Mouse (Mus musculus): ENCODE measurements around the gene Grsf1.

Gene Grsf1

DNA sequence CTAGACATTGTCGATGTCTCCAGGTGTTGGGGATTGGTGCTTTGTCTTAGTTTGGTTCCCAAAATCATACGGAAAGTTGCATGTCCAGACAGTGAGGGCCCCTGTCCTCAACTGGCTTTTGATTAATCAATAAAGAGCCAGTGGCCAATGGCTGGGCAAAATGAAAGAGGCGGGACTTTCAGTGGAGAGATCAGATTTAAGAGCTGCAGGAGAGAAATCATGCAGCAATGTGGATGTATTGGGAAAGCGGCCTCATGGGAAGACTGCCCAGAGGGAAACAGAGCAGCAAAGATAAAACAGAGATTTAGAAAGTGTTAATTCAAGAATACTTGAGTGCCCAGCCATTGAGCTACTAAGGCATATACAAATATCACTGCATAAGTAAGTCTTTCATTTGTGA, 16.6 kb upstream of the Grsf1 start:
- no peaks in the 10 kb centered on the region for H3K36me3 ChIP-seq (ENCODE audit: insufficient read depth, low read length)
- peaks cover 16% of the 10 kb centered on the region for H3K4me1 ChIP-seq (replicated peaks; ENCODE audit: low read depth, low read length)
- H3K4me3 ChIP-seq (replicated peaks; ENCODE audit: low read length): no peak overlapping the region
- H3K9me3 ChIP-seq (ENCODE audit: low read length): no peaks in the 10 kb centered on the region
- TF ChIP-seq POU5F1 (IDR thresholded peaks at IDR 0.05; ENCODE audit: borderline replicate concordance, low read length) (no peak), CTCF (conservative IDR thresholded peaks at IDR 0.05; ENCODE audit: low read length) (no peak), NANOG (IDR thresholded peaks at IDR 0.05; ENCODE audit: borderline replicate concordance, low read length) (no peak)
- no peaks in the 10 kb centered on the region for H3K27me3 ChIP-seq (ENCODE audit: insufficient read depth, low read length)

DNA sequence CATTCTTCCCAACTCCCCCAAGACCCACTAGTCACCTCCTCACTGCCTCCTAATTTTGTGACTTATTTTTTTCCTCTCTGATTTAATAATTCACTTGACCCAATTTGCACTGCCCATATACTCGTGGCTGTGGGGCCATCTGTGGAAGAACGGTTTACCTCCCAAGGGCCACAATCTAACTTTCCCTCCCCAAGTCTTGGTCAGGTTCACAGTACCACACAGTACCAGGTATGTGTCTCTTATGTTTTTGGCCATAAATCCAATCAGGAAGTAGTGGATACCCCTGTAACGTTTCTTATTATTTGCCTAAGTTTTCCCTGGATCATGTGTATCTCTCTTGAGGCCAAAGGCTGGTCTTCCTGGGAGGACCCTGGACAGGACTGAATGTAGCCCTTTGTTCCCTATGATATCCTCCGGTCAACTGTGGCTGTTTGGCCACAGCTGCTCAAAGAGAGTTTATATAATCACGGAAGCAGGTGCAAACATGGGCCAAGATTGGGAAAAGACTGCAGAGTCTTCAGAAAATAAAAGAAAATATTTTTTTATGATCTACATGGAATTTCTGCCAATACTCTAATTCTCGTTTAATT, 15.6 kb upstream of the Grsf1 start:
- no peaks in the 10 kb centered on the region; the same call in 1 of the 2 replicates for H3K27me3 ChIP-seq (ENCODE audit: insufficient read depth, low read length)
- H3K9me3 ChIP-seq (ENCODE audit: low read length): no peaks in the 10 kb centered on the region
- no peak for TF ChIP-seq POU5F1 (IDR thresholded peaks at IDR 0.05; ENCODE audit: borderline replicate concordance, low read length)
- no peak for TF ChIP-seq CTCF (conservative IDR thresholded peaks at IDR 0.05; ENCODE audit: low read length)
- no peak for TF ChIP-seq NANOG (IDR thresholded peaks at IDR 0.05; ENCODE audit: borderline replicate concordance, low read length)
- H3K4me1 ChIP-seq (replicated peaks; ENCODE audit: low read depth, low read length): peaks cover 16% of the 10 kb centered on the region
- H3K4me3 ChIP-seq (replicated peaks; ENCODE audit: low read length): no peak overlapping the region
- no peaks in the 10 kb centered on the region for H3K36me3 ChIP-seq (ENCODE audit: insufficient read depth, low read length)

DNA sequence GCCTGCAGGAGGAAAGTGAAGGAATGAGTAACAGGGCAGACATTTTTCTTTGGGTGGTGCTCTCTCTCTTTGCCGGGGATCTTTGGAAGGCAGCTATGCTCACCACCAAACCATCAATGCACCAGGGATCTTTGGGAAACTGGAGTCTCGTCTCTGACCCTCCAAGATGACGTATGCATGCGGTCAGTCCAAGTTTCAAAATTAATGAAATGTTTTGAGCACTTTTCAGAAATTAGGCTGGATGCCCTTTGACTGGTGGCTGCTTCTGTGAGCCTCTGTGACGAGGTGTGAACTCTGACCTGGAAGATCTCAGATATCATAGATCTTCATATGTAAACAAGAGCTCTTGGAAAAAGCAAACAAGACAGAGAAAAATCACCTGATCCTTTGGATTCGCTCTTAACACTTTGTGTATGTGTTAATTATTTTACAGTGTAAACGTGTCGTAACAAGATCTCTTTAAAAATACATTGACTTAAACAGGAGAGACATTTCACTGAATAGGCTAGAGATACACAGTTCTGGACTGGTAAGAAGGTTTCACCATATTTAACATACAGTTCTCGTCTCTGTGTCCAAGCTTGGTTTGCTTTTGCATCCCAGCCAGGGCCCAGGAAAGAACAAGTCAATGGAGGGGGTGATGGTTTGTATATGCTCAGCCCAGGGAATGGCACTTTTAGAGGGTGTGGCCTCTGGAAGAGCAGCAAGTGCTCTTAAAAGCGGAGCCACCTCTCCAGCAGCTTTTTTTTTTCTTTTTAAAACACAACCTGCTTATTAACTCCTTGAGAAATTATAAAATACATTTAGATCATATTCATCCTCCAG, 14.9 kb upstream of the Grsf1 start:
- H3K4me1 ChIP-seq (replicated peaks; ENCODE audit: low read depth, low read length): peaks cover 20% of the 10 kb centered on the region
- H3K9me3 ChIP-seq (ENCODE audit: low read length): no peaks in the 10 kb centered on the region
- no peaks in the 10 kb centered on the region for H3K36me3 ChIP-seq (ENCODE audit: insufficient read depth, low read length)
- H3K4me3 ChIP-seq (replicated peaks; ENCODE audit: low read length): no peak overlapping the region
- H3K27me3 ChIP-seq (ENCODE audit: insufficient read depth, low read length): no peaks in the 10 kb centered on the region; the same call in 1 of the 2 replicates
- TF ChIP-seq CTCF (conservative IDR thresholded peaks at IDR 0.05; ENCODE audit: low read length) (no peak), NANOG (IDR thresholded peaks at IDR 0.05; ENCODE audit: borderline replicate concordance, low read length) (no peak), POU5F1 (IDR thresholded peaks at IDR 0.05; ENCODE audit: borderline replicate concordance, low read length) (no peak)

DNA sequence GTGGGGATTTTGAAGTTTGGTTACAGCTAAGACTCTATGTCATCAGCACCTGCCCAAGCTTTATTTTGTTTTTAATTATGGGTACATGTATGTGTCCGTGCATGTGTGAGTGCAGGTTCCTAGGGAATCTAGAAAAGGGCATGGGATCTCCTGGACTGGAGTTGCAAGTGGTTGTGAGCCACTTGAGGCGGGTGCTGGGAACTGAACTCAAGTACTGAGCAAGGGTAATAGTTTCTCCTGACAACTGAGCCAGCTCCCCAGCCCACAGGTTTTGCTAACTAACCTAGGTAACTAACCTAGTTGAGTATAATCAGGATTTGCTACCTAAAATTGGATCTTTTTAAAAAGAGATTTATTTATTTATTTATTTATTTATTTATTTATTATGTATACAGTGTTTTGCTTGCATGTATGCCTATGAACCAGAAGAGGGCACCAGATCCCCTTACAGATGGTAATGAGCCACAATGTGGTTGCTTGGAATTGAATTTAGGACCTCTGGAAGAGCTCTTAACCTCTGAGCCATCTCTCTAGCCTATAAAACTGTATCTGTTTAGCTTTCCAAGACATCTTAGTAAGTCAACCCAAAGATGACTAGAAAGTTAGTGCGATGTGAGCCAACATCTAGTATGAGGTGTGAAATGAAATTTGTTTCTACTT, 13.4 kb upstream of the Grsf1 start:
- H3K36me3 ChIP-seq (ENCODE audit: insufficient read depth, low read length): no peaks in the 10 kb centered on the region
- peaks cover 35% of the 10 kb centered on the region for H3K4me1 ChIP-seq (replicated peaks; ENCODE audit: low read depth, low read length)

DNA sequence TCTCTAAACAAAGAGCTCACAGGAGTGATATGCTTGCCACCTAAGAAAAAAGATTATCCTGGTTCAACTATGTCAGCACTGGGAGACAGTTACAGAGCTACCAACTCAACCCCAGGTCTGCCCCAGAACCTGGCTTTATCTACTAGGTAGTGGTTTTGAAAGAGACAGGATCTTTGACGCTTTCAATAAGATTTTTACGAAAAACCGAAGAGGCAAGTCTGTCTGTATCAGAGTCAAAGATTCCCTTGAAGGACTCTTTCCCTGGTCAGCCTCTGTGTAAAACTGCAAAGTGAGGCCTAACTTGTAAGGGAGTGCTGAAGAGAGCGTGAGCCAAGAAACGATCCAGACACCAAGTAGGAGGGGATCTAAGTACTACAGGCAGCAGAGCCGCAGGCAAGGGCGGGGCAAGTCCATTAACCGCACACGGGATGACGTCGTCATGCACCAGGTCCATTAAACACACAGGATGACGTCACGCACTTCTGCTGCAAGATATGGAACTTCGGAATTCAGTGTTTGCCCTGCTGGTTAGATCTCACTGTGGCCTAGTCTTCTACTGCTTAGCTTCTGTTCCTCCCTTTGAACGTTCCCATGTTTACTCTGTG, 12.7 kb upstream of the Grsf1 start:
- no peaks in the 10 kb centered on the region for H3K9me3 ChIP-seq (ENCODE audit: low read length)
- TF ChIP-seq CTCF (conservative IDR thresholded peaks at IDR 0.05; ENCODE audit: low read length) (no peak), POU5F1 (IDR thresholded peaks at IDR 0.05; ENCODE audit: borderline replicate concordance, low read length) (no peak), NANOG (IDR thresholded peaks at IDR 0.05; ENCODE audit: borderline replicate concordance, low read length) (no peak)

More for the DNA sequence above, 13.4 kb upstream of the Grsf1 start:
- Histone ChIP-seq H3K9me3 (ENCODE audit: low read length) (no peaks in the 10 kb centered on the region), H3K4me3 (replicated peaks; ENCODE audit: low read length) (peak overlapping the region; percentile 20; the same call in 1 of the 2 replicates), H3K27me3 (ENCODE audit: insufficient read depth, low read length) (no peaks in the 10 kb centered on the region; the same call in 1 of the 2 replicates)
- TF ChIP-seq POU5F1 (IDR thresholded peaks at IDR 0.05; ENCODE audit: borderline replicate concordance, low read length): no peak
- TF ChIP-seq CTCF (conservative IDR thresholded peaks at IDR 0.05; ENCODE audit: low read length): peak; percentile 51

DNA sequence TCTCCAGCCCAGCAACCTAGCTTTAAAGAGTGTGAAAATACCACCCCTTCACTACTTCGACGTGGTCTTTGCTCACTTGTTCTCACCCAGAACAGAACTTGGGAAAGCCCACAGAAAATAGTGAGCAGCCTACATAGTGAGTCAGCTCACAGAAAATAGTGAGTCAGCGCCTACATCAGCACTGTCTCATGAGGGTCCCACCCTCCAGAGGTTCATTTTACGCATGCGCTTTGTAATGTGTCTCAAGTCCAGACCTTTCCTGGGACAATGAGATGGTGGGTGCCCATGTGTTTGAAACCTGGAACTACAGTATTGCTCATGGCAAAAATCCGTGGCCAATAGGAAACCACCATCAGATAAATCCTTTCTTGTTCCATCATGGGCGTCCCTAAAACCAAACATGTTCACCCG, 12.0 kb upstream of the Grsf1 start:
- Histone ChIP-seq H3K9me3 (ENCODE audit: low read length) (no peaks in the 10 kb centered on the region), H3K4me1 (replicated peaks; ENCODE audit: low read depth, low read length) (peaks cover 49% of the 10 kb centered on the region), H3K36me3 (ENCODE audit: insufficient read depth, low read length) (no peaks in the 10 kb centered on the region), H3K27me3 (ENCODE audit: insufficient read depth, low read length) (peaks cover 2% of the 10 kb centered on the region; the same call in 1 of the 2 replicates), H3K4me3 (replicated peaks; ENCODE audit: low read length) (no peak overlapping the region)
- TF ChIP-seq POU5F1 (IDR thresholded peaks at IDR 0.05; ENCODE audit: borderline replicate concordance, low read length) (no peak), NANOG (IDR thresholded peaks at IDR 0.05; ENCODE audit: borderline replicate concordance, low read length) (no peak)

More for the DNA sequence above, 12.7 kb upstream of the Grsf1 start:
- Histone ChIP-seq H3K27me3 (ENCODE audit: insufficient read depth, low read length) (no peaks in the 10 kb centered on the region; the same call in 1 of the 2 replicates), H3K4me3 (replicated peaks; ENCODE audit: low read length) (peak overlapping the region; percentile 20), H3K36me3 (ENCODE audit: insufficient read depth, low read length) (no peaks in the 10 kb centered on the region), H3K4me1 (replicated peaks; ENCODE audit: low read depth, low read length) (peaks cover 42% of the 10 kb centered on the region)

DNA sequence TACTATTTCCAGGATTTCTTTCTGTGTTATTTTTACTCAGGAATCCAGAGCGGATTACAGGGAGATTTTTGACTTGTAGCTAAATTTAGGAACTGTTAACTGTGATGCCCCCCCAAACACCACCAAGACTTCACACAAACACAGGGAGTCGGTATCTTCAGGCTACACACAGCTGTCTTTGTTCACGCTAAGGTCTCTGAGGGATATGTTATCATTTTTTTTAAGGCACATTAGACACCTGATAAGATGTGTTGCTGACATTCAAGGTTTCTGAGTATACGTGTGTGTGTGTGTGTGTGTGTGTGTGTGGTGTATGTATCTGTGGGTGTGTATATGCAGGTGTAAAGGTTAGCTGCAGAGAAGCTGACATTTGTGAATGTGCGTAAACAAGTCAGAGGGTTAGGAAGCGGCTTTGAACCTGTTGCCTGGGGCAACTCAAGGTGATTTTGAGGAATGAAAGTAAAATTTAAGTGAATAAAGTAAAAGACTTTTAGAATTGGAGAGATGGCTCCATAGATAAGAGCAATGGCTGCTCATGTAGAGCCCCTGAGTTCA, 9.9 kb upstream of the Grsf1 start:
- Histone ChIP-seq H3K36me3 (ENCODE audit: insufficient read depth, low read length) (no peaks in the 10 kb centered on the region), H3K27me3 (ENCODE audit: insufficient read depth, low read length) (peaks cover 10% of the 10 kb centered on the region), H3K4me3 (replicated peaks; ENCODE audit: low read length) (peak overlapping the region; percentile 32), H3K9me3 (ENCODE audit: low read length) (no peaks in the 10 kb centered on the region), H3K4me1 (replicated peaks; ENCODE audit: low read depth, low read length) (peaks cover 62% of the 10 kb centered on the region)
- TF ChIP-seq CTCF (conservative IDR thresholded peaks at IDR 0.05; ENCODE audit: low read length) (no peak), NANOG (IDR thresholded peaks at IDR 0.05; ENCODE audit: borderline replicate concordance, low read length) (no peak), POU5F1 (IDR thresholded peaks at IDR 0.05; ENCODE audit: borderline replicate concordance, low read length) (no peak)

DNA sequence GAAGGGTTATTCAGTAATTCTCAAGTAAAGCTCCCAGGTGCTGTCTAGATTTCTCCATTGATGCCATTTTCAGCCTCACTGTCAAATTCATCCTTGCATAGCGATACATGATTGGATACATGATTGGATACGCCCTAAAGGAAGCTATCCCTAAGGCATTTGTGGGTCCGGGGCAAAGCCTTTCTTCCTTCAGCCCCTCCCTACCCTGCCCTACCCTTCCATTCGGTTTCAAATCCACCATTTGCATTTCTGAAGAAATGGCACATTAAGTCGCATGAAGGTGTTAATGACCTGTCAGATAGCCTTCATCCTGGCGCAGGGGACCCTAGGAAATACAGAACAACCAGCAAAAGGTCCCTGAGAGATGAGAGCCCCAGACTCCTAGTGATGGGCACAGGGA, 9.3 kb upstream of the Grsf1 start:
- TF ChIP-seq NANOG (IDR thresholded peaks at IDR 0.05; ENCODE audit: borderline replicate concordance, low read length): no peak
- H3K36me3 ChIP-seq (ENCODE audit: insufficient read depth, low read length): no peaks in the 10 kb centered on the region
- peaks cover 13% of the 10 kb centered on the region for H3K27me3 ChIP-seq (ENCODE audit: insufficient read depth, low read length)
- peak overlapping the region; percentile 32 for H3K4me3 ChIP-seq (replicated peaks; ENCODE audit: low read length)
- no peaks in the 10 kb centered on the region for H3K9me3 ChIP-seq (ENCODE audit: low read length)
- peaks cover 67% of the 10 kb centered on the region for H3K4me1 ChIP-seq (replicated peaks; ENCODE audit: low read depth, low read length)
